Mouse (Mus musculus): ENCODE results near the gene Ints14.

- TF ChIP-seq CTCF (IDR thresholded peaks at IDR 0.05; ENCODE audit: low read depth) (no peak), EP300 (IDR thresholded peaks at IDR 0.05; ENCODE audit: low read depth) (no peak)
Measured at GRCm38 (mm10) chr9:64939790-64940189, 20.9 kb upstream of the Ints14 start.

Data from heart, postnatal 0 days (tissue).